Mouse (Mus musculus) thymus, adult 2 months (tissue): Measurements from ENCODE around the gene Arhgap25.

Source experiments
- CTCF ChIP-seq: fragments of 200-500 bp; IDR thresholded peaks from 2 replicates; pipeline ENCODE4 v1.5.1; 2012; ENCODE audit warnings: mild to moderate bottlenecking, control low read depth, low read length, moderate library complexity, borderline replicate concordance; ENCODE audit not compliant: control insufficient read depth, poor library complexity, insufficient read depth; ENCODE audit errors: extremely low read depth
- POLR2A ChIP-seq: fragments of 200-500 bp; IDR thresholded peaks from 2 replicates; pipeline ENCODE4 v1.6.1; 2012; ENCODE audit warnings: mild to moderate bottlenecking, low read length, control low read depth, moderate library complexity; ENCODE audit not compliant: control insufficient read depth, poor library complexity, insufficient read depth; ENCODE audit errors: extremely low read depth

DNA sequence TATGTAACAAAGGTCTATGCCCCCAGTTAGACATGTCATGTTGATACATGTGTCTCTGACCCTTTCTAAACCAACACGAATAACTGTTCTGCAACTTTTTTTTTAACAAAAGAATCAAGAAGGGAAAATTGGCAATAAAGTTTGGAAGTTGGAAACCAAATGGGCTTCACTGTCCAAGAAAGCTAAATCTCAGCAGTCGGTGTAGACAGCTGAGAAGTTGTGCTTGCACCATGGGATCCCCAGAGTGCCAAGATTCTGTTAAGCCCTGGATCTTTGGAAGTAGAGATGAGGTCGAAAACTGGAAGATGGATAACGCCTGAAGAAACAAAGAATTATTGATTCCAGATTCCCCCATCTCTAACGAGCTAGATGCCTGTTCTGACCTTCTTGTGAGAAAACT is 32.1 kb upstream of the Arhgap25 start:
- TF ChIP-seq CTCF (no peak), POLR2A (no peak)
